Mouse (Mus musculus) brain, adult 2 months (tissue): ENCODE measurements around the gene Evx2.

Experiments used
- DNase-seq: peaks from one replicate; pipeline ENCODE4 v3.0.0; 2011; ENCODE audit warnings: low read depth, low spot score

Evx2 gene

DNA sequence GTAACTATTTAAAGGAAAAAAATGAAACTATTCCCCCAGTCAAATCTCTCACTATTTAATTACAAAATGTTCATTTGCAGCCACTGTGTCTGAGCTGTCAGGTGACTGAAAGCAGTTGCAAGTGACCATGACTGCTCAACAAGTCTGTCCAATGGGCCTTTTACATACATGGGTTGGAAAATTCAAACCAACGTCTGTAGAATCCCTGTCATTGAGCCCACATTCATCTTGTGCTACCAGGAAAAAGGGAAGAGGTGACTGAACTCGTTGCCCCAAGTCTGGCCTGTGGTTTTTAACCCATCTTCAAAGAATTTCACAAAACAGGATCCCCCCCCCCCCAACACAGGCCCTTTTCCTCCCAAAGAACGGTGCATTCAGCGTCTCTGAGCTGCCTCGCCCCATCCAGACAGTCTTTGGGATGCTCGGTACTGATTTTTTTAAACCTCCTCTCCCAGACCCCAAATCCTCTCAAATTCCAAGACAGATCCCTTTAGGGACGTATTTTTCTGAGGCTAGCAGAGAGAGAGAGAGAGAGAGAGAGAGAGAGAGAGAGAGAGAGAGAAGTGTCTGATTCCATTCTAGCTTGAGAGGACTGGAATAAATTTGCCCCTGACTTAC, 36.6 kb upstream of the Evx2 start:
- no peak for DNase-seq

DNA sequence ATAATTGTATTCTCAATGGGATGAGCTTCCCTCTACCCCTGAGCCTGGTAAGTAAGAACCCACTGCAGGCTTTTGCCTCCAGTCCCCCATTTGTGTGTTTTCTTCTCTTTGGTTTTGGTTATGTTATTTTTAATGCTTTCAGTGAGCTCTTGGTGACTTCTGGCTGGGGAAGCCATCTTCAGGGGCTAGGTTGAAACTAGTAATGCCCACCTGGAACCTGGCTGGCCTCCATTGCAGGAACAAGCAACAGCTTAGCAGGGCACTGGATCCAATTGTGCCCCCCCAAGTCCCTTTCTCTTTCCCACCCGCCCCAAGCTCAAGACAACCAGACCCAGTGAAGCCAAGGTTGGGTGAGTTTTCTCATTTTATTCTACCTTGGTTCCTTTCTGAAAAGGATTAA, 36.0 kb upstream of the Evx2 start:
- DNase-seq: no peak

DNA sequence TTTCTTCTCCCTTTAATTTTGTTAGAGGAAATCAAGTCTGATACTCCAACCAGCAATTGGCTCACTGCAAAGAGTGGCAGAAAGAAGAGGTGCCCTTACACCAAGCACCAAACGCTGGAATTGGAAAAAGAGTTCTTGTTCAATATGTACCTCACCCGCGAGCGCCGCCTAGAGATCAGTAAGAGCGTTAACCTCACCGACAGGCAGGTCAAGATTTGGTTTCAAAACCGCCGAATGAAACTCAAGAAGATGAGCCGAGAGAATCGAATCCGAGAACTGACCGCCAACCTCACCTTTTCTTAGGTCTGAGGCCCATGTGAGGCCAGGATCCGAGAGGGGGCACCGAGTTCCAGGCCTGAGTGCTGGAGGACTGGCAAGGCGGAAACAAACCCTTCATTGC, 34.7 kb upstream of the Evx2 start:
- no peak for DNase-seq

DNA sequence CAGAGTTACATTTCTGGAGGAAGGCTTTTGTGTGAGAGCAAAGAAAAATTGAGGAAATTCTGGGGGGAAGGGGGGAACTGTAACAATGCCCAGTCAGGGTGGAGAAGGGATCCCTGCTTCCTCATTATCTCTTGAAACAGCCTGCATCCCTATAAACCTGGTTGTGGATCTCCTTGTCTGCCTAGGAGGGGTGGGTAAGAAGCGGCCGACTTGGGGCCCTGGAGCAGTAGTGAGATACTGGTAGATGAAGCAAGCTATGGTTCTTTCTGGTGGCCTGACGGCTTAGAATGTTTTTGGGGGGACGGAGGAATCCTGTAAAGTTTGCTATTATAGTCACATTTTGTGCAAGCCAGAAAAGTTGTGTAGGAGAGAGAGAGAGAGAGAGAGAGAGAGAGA, 34.1 kb upstream of the Evx2 start:
- no peak for DNase-seq

DNA sequence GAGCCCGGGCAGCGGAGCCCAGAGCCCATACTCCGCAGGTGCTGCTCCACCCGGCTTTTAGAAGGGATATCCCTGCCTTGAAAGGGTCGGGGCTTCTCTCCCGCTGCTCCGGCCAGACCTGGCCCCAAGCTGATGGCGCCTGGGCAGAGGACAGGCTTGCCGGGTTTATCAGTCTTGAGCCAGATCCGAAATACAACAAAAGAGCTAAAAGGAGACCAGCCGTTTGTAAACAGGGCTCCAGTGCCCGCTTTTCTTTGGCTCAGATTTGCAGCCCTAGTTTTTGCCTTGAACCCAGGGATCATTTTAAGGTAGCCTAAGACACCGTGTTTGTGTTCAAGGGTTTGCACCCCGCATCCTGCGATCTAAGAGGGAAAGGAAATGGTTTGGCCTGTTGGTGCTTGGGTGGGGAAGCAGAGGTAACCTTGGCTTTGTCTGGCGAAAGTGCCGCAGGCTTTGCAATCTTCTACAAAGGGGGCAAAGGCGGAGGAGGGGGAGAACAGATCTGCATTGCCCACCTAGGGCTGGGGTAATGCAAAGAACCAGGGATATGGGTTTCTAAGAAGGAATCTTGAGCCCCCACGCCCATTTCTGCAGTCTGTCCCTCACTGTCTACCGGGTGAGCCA, 33.6 kb upstream of the Evx2 start:
- no peak for DNase-seq

DNA sequence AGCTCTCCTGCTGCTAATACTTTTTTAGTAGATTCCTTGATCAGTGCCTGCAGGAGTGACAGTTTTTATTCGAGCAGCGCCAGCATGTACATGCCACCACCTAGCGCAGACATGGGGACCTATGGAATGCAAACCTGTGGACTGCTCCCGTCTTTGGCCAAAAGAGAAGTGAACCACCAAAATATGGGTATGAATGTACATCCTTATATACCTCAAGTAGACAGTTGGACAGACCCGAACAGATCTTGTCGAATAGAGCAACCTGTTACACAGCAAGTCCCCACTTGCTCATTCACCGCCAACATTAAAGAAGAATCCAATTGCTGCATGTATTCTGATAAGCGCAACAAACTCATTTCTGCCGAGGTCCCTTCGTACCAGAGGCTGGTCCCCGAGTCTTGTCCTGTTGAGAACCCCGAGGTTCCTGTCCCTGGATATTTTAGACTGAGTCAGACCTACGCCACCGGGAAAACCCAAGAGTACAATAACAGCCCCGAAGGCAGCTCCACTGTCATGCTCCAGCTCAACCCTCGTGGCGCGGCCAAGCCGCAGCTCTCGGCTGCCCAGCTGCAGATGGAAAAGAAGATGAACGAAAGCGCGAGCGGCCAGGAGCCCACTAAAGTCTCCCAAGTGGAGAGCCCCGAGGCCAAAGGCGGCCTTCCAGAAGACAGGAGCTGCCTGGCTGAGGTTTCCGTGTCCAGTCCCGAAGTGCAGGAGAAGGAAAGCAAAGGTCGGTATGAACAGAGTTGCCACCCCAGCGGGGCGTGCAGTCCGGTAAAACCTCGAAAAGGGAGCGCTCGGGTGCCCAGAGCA, 32.8 kb upstream of the Evx2 start:
- no peak for DNase-seq

DNA sequence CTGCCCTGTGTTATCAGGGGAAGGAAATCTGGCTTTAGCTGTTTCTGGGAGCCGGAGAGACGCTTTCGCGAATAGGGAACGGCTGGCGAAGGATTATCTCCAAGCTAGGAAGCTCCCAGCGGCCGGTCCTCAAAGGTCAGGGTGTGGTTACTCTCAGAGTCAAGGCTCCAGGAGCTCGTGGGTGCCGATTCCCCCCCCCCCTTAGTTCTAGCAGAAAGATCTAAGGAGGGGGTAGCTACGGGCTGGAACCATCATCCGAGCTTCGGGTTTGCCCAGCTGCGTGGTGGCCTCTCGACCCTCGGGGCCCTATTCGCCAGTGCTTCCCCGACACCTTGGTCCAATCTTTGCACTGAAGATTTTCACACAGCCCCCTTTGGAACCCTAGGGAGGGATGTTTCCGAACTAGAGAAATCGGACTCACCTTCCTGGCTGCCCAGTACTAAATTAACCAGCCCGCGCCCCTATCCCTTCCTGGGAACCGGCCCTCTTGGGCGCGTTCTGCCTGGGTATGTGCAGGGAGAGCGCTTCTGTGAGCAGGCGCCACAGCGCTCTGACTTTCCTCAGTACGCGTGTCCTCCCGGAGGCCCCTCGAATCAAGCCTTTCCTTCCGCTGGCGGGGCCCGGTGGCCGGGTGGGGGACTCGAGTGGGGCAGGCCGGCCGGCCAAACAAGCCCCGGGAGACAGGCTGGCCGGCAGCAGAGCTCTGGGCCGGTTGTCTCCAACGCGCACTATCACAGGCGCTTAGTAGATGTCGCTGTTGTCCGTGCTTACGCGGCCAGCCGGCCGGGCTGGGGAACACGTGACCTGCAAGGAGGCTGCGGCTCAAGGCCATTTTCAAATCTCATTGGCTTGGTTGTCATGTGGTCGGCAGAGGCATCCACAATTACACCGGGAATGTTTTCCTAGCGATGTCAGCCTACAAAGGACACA, 31.9 kb upstream of the Evx2 start, which contains the start of gene Hoxd10:
Hoxd10 (plus strand) TSS at position 903 of the 930 bp plus-strand sequence.
- no peak for DNase-seq

DNA sequence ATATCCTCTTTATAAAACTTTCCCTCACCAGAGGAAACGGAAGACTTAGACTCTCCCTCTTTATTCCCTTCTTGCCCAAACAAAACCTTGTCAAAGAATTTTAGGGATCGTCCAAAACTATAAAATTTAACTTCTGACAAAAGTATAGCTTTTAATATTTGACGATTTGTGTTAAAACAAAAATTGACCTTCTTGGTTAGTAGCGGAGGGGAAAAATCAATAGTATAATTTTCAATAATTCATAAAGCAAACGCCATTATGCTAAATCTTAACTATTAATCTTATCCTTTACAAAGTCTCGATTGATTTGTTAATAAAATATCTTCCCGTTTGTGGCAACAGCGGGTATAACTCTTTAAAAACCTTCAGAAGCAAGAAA, 31.0 kb upstream of the Evx2 start:
- DNase-seq: no peak

DNA sequence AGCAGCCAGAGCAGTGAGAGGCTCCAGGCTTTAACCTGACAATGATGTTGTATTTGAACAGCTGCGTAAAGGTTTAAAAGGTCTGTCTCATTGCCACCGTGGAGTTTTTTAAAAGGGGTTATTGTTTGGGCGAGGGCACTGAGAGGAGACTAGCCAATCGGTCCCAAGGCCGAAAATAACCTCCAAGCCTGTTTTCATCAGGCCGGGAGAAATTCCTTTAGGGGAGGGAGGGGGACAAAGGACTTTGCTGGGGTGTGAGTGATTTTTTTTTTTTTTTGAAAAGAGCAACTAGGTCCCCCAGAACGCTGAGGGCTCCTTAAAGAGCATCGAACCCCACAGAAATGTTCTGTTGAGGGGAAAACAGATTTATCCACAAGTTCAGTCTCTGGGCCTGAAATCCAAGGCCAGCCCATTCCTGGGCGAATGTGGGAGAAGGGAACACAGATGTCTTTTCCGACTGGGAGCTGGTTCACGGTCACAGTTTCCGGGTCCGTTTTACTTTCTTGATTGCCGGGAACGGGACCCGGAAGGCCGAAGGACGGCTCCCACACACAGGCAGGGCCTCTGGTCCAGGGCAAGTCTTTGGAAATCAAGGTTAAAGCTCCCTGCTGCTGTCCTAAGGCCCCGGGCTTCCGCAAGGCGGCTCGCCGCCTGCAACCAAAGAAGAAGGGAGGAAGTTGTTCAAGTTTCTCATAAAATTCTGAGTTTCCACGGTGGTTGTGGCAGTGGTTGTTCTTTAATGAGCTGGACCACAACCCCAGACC, 30.4 kb upstream of the Evx2 start:
- no peak for DNase-seq

DNA sequence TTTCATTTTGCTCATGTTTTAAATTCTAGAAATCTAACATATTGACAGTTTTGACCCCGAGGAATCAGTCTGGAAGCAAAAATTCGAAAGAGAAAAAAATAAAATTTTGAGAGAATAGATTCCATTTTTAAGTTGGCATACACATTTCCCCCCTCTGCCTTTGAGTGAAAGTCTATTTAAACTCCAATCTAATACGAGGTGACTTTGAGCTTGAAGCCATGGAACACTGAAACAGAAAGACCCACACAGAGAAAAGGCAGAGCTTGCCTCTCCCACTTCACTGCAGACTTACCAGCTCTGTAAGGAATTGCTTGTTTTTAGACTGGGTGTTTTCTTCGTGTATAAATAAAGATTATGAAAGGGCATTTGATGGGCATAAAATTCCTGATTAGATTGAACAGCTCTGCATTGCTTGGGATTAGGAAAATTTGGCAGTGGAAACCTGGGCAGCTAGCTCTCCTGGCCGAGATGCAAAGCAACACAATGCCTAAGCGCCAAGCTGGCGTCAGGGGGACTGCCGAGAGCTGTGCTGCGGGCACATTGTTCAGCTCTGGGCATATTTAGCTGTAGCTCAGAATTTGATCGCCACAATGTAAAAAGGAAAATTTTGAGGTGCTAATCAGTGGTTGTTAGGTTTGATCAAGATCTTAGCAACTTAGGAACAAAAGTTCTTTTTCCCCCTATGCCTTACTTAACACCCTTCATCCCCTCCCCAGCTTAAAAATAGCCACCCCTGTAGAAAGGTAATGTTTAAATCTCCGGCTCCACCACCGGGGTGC, 29.6 kb upstream of the Evx2 start:
- DNase-seq: no peak

DNA sequence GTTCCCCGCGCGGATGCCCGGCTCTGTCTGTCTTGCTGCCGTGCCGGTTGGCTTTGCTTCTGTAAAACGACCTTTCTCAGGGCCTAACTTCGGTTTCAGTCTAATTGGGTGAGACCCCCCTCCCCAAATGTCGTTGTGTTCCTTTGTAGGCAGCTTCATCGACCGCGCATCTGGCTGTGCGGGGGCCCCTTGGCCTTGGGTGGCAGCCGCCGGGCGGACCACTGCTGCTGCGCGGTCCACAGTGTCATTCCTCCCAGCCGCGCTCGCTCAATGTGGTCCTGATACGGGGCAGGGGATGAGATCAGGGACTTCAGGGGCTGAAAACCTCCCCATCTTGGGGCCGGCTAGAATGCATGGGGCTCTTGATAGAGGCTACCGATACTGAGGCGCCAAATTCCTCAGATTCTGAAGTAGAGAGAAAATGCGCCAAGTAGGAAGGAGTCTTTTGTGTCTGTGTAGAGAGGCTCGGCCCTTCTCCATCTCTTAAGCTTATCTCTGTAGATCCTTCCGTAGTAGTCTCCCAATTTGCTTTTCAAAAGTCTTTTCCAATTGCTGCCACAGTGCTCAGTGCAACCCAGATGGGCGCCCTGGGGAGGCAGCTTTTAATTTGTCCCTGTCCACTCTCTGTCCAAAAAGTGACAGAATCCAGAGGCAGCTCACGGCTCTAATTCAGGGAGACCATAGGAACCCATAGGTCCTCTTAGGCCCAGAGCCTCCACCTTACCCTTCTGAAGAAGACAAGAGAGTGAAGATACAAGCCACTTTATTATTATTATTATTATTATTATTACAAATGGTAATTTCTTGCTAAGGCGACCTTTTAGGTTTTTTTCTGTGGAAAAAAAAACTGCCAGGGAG, 28.6 kb upstream of the Evx2 start:
- no peak for DNase-seq

DNA sequence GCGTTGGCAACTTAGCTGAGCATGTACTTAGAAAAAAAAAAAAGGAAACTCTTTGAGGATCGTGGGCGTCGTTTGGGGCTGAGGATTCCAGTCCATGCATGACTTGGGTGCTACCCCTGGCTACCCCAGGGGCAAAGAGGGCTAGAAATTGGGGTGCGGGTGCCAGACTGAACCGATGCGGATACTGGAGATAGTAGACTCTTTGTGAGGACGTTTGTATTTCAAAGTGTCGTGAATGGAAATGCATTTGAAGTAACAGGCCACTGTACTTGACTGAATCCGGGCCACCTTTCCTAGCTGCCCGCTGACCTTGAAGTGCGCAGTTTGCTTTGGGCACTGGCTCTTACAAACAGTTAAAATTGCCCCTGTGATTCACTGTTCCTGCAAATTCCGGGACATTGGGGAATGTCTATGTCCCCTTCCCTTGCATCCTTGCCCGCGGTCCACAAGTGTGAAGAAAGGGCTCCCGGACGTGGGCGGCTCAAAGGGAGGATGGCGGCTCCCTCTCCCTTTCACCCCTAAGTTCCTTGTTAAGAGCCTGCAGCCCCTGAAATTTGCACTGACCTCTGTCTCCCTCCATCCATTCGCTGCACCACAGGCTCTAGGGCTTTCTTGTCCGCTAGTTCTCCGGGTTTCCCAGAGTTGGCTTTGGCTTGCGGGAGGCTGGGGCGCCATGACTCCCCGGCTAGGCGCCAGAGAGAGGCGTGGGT, 27.8 kb upstream of the Evx2 start:
- no peak for DNase-seq

DNA sequence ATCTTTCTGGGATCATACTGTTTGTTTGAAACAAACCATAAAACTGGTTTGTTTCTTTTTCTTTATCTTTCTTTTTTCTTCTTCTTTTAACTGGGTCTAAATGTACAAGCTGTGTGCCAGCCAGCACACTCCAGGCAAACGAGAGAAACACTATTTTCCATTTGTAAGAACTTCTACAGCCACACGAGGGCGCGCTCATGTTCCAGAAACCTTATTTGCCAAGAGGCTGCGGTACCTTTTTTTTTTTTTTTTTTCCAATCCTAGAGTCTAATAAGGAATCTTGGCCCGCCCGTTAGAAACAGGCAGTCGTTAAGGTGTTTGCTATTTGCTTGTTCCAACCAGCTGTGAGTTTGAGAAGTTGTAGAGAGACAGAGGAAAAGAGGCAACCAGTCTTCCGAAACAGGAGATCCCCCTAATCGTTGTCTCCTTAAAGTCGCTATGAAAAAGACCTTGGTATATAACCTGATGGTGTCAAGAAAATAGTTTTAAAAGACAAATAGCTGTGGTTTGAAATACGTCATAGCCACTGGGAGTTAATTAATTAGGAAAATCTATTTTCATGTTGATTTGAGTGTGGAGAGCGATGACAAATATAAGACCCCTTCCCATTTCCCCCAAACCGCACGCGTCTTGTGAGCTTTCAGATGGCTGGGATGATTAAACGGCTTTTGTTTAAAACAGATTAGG, 27.1 kb upstream of the Evx2 start:
- DNase-seq: peak; percentile 70

DNA sequence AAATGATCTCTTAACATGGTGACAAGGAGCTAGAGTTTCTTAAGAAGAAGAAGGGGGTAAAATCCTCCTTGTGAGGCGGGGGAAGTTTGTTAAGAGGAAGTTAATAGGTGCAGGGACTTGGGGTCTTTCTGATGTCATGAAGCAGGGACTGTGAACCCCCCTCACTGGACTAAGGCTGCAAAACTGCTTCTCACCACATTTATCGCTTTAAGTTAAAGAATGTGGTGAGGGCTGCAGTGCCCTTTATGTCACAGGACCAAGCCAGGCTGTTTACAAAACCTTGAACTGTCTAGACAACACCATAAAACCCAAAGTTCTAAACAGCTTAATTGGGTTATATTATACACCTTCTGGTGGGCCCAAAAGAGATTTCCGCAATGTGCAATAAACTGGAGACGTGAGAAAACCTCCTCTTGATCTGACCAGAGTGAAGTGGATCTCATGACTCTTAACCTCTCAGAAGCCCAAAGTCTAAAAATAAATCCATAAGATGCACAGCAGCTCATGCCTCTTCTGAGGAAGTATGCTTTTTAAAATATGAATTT, 25.8 kb upstream of the Evx2 start:
- DNase-seq: no peak

DNA sequence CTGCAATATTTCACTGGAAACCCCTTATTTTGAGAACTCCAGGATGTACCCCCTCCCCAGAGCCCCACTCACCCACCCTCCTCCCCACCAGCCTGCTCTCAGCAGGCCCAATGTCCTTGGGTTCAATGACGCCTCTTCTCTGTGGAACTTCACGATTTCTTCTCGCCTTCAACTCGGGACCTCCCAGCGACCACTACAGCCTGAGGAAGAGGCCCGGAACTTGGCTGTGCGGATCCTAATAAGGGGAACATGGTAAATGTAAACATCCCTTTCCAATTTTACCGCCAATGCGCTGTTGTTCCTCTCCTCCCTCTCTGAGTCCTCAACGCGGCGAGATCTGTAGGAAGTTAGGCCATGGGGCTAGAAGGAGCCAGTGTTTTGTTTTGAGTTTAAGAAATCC, 24.7 kb upstream of the Evx2 start:
- DNase-seq: no peak

DNA sequence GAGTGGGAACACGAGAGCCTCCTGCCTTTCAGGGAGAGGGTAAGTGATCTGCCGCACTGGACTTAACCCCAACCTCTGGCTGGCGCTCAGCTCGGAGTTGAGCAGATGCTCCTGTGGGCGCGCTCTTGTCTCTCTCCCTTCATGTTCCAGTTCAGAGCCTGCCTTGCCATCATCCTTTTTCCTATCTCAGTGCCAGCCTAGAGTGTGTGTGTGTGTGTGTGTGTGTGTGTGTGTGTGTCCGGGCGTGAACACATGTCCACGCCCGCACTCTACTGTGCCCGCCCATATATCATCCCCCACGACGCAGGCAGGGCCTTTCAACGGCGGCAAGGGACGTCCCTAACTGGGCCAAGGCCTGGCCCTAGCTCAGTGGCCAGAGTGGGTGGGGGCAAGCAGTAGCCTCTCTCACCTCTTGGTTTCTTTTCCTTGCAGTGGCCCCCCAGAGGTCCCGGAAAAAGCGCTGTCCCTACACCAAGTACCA, 24.2 kb upstream of the Evx2 start:
- DNase-seq: no peak

DNA sequence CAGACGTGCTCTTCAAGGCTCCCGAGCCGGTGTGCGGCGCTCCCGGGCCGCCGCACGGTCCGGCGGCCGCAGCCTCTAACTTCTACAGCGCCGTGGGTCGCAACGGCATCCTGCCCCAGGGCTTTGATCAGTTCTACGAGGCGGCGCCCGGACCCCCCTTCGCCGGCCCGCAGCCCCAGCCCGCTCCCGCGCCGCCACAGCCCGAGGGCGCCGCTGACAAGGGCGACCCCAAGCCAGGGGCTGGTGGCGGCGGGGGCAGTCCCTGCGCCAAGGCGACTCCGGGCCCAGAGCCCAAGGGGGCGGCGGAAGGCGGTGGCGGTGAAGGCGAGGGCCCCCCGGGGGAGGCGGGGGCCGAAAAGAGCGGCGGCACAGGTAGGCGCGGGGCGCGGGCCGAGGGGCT, 23.4 kb upstream of the Evx2 start:
- DNase-seq: no peak
